Mouse (Mus musculus) MEL (cell line): ENCODE measurements around the gene Tmem251.

Experiments
- ELF1 ChIP-seq: IDR thresholded peaks from 2 replicates; pipeline ENCODE4 v1.6.1; 2014; ENCODE audit warnings: low read depth, mild to moderate bottlenecking, inconsistent platforms, low read length, improper control_type of control experiment, moderate library complexity
- MAFK ChIP-seq: IDR thresholded peaks from 2 replicates; pipeline ENCODE4 v1.6.1; 2011; ENCODE audit warnings: low read depth, mild to moderate bottlenecking, low read length, improper control_type of control experiment, borderline replicate concordance
- POLR2AphosphoS2 ChIP-seq: IDR thresholded peaks from 2 replicates; pipeline ENCODE4 v1.6.1; 2011; ENCODE audit warnings: low read length, improper control_type of control experiment

DNA sequence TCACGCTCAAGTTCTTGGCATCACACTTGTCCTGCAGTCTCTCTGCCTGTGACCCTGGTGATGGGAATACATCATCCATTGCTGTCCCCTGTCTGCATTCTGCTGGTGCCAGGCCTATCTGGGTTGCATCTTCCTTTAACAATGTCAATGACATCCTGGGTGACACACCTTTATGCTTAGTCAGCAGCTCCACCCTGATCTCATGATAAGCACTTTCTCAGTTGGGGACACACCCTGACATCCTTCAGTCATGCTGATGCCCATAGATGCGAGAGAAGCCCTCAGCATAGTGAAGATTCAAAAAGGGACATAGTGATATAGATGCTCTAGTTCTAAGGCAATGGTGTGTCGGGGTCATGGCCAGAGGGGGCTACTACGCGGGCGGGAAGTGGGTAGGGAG is 18.4 kb upstream of the Tmem251 start:
- TF ChIP-seq ELF1 (no peak), POLR2AphosphoS2 (no peak), MAFK (peak; percentile 68; the same call in 1 of the 2 replicates)
